Mouse (Mus musculus): Measurements from ENCODE around the gene Tbc1d23. TPM values are rescaled to one million over a fixed set of nuclear protein-coding genes. Genes with fewer than 3 reads are reported as not detected.

The Tbc1d23 gene
- polyA plus RNA-seq, 2 experiments from 2014 or later: 26.1 to 26.7 TPM

DNA sequence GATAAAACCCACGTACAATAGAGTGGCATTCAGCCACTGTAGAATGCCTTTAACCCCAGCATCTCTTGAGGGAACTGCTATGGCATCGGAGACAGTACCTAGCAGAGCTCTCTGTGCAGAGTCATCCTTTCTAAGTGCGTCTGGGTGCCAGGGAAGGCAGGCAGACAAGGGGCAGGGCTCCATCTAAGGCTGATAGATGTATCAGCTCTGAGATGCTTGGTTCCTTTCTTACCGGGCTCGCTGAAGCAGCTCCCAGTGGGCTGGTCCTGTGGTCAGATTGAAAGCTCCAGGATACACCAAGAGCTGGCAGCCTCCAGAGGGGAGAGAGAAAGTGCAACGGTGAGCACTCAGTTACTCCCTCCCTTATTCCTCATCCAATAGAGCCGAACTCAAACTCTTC is 71.5 kb downstream of the Tbc1d23 start:
- no peak for ATAC-seq

GRCm38 (mm10) chr16:57157728-57158127 is 73.6 kb downstream of the Tbc1d23 start:
- no peak for ATAC-seq

DNA sequence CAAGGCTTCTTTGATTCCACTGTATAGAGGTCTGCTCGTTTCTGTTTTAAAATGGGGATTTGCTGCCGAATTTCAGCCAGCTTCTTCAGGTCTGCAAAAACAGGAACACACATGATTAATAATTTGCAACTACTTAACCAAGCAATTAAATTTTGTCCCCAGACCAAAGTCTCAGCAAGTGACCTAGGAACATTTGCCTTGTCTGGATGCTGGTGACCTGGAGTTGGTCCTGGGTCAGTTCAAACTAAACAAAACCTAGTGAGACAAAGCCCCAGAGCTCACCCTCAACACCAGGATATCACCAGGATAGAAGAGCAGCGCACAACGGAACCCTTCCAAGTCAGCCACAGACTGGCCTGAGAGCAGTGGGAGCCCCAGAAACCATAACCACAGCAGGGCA is 74.2 kb downstream of the Tbc1d23 start:
- ATAC-seq: no peak

GRCm38 (mm10) chr16:57155899-57156298 is 75.4 kb downstream of the Tbc1d23 start:
- ATAC-seq: no peak

GRCm38 (mm10) chr16:57151437-57151836 is 79.9 kb downstream of the Tbc1d23 start:
- no peak for ATAC-seq

- no peak for ATAC-seq
Measured at GRCm38 (mm10) chr16:57144741-57145140, 86.6 kb downstream of the Tbc1d23 start.

DNA sequence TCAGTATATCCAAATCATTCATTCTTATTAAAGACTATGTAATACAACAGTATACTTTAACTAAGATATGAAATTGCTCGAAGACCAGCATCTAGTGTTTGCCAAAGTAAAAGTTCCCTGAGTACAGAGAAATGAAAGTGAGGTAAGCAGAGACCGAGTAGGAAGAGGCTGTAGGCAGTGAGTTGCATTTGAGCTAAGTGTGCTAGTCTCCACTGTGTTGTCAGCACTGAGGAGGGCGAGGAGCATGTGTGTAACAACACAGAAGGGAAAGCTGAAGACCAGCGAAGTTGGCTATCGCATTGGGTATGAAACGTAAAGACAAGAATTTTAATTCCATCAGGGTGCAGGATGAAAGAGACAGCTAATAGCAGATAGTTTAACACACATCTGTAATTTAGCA is 97.7 kb downstream of the Tbc1d23 start:
- no peak for ATAC-seq

DNA sequence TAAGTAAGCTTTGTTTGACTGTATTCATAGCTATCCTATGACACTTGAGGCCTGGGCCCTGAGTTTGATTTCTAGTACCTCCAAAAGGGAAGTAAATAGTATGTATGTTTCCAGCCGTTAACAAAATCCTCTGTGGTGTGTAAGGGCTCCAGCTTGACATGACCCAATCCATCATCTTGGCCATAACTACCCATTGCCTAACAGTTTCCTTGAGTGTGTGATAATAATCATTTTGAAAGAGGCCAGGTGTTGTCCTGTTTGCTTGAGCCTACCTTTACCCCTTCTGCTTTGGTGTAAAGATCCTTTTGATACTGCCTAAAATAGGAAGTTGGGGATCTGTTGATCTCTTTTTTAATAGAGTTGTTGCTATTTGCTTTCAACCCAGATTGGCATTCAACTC is 99.0 kb downstream of the Tbc1d23 start:
- ATAC-seq: no peak

GRCm38 (mm10) chr16:57131544-57131943 is 99.8 kb downstream of the Tbc1d23 start:
- ATAC-seq: no peak

DNA sequence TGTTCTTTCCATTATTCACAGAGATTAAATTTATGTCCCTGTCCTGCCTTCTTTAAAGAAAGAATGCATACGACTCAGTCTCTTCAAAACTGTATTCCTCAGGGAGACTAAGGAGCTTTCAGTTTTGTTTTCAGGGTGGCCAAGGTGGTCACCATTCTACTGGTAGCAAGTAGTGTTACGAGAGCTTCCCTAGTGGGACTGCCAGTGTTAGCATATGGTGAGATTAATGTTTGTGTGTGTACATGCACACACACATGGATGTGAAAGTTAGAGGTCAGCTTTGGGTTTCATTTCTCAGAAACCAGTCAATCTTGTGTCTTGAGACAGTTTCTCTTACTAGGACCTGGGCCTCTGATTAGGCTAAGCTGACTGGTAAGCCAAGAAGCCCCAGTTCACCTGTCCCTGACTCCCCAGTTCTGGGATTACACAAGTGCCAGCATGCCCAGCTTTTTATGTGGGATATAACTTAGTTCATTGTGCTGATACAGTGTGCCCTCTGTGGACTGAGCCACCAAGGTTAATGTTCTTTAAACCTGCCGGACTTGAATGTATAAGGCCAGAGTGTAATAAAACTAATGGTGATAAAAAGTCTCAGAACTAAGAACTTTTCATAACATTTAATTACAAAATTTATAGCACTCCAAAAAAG is 100.4 kb downstream of the Tbc1d23 start:
- ATAC-seq: no peak

DNA sequence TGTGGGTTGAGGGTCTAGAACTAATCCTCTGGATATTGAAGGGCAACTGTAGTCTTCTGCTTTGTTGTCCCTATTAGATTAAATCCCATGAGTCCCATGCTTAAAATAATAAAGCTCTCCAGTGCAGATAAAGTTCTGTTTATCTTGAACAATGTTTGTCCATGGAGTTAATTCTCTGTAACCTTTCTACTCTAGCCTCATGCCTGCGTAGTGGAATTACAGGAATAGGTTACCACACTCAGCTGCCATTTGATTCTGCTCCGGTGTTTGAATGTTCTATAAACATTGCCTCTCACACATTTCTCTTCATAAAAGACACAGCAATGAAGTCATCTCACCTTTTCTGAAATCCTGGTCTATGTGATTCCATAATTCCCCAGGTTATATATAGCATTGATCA is 103.5 kb downstream of the Tbc1d23 start:
- no peak for ATAC-seq

- ATAC-seq: no peak
Measured at GRCm38 (mm10) chr16:57126268-57126667, 105.0 kb downstream of the Tbc1d23 start.

DNA sequence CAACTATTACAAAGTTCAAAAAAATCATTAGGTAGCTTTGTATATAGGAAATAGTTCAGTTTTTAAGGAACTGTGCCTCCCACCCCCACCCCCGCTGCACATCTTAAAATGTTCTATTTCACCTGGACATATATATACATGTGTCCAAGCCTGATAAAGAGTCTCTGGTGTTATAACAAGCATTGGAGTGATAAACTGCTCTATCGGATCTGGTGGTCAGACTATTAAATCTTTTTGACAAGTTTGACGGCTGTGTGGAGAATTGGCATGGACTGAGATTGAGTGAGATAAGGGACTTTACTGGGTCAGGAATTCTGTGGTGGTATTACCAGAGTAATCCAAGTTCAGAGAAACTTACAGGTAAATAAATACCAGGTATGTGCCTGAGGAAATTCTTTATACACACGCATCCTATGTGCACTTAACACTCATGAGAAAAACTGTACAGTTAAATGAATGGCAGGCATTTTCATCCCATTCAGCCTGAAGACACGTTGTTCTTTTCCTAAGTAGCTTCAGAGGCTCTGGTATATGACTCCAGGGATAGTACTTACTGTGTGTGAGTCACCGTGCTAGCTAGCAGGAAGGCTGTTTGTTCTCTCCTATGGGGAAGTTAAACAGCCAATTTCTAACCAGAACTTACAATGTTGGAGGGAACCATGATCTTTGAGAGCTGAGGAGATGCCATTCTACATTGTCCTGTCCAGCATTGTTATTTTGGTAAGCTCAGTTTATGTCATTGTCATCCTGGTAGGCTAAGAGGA is 108.4 kb downstream of the Tbc1d23 start:
- no peak for ATAC-seq

GRCm38 (mm10) chr16:57121816-57122415 is 109.4 kb downstream of the Tbc1d23 start:
- ATAC-seq: peak; percentile 3

DNA sequence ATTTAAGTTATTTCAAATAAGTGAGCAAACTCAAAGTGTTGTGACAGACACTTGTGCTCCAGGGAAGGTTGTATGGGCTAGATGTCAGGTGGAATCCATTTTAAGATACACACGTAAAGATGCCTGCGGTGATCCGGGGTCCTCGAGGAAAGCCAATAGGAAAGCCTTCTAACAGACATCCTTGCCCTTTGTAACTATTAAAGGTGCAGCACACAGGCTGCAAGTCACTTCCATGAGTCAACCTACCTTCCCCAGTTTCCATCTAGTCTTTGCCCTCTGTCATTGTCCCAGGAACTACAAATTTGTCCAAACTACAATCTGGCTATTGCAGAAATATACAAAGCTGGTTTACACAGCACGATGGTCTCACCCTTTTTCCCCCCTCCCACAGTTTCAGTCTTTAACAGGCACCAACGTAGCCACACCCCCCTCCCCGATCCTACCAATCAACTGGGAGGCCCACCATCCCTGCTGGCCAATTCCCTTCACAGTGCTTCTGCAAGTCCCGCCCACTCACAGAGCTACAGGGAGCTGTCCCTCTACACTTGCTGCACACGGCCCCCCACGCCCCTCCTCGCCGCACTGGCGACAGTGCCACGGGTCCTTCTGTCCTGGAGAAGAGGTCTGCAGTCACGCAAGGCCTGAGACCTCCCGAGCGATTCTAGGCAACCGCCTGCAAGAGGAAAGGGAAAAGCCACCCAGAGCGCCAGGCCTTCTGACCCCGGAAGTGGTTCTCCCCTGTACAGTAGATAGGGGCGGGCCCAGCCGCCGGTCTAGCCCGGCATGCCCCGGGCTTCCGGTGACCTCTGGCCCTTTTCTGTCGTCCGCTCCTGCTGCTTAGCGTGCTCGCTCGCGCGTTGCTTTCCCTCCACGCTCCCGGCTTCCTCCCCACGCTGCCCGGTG is 110.1 kb downstream of the Tbc1d23 start, which contains the start of gene Tomm70a:
Gene Tomm70a (plus strand): TSS at position 791 of the 903 bp plus-strand sequence.
- peak; percentile 94 for ATAC-seq

Other genes with a start within 250 kb of the Tbc1d23 start
- not detected for gene Tmem45a2, start 160.1 kb downstream of the Tbc1d23 start, polyA plus RNA-seq (2017; shearing (Covaris generic))
- 10 to 100 TPM in 1 of 2 experiments, 1 to 10 TPM in 1; 8.8 to 12.1 TPM for gene Tomm70a, start 109.8 kb downstream of the Tbc1d23 start, polyA plus RNA-seq (2017; shearing (Covaris generic))
- 10 to 100 TPM; 41.0 to 42.3 TPM for gene Nit2, start 64.2 kb downstream of the Tbc1d23 start, polyA plus RNA-seq (2017; shearing (Covaris generic))
- not detected for gene Tmem30c, start 61.4 kb upstream of the Tbc1d23 start, polyA plus RNA-seq (2017; shearing (Covaris generic))
- 10 to 100 TPM; 14.2 to 14.9 TPM for gene Filip1l, start 121.6 kb upstream of the Tbc1d23 start, polyA plus RNA-seq (2017; shearing (Covaris generic))